Mouse (Mus musculus) ZHBTc4 (cell line): ENCODE results near the gene Cflar.
A peak's percentile ranks its signal among the peaks of the same experiment; 100 is the strongest.
"Not testable (repeated sequence)": the region's sequence is repeated elsewhere in the genome, so short reads cannot be mapped to it uniquely, and the experiment has no call there.

Source experiments
- DNase-seq: peaks from one replicate; pipeline ENCODE4 v3.0.0-alpha.2; 2011; ENCODE audit warnings: low read depth, low spot score

Gene Cflar

DNA sequence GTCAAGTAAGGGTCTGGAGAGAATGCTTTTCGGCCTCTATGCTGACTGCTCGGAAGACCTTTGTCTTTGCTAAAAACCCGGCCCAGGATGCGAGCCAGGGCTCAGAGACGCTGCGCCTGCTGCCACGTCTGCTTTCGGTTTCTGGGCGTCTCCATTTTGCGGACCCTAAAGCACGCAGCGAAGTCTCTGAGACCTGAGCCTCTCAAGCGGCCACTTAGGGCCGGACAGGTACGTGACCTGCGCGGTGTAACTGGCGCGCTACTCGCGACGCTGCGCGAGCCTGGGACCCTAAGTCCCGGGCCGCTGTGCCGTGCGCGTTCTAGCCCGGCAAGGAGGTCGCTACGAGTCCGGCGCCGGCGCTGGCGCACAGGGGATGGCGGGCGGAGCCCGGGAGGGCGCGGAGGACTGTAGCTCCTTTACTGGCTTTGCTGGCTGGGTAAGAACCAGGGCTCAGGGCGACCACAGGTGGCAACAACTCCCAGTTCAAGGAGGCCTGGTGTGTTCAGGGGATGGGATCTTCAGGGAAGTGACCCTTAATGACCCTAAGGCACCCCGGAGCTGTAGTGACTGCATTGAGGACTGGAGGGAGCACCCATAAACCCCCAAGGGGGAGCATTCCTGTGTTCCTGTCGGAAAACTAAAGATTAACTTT is at the start of gene Cflar:
Gene Cflar, plus strand, starts transcription at position 144 of the 652 bp plus-strand sequence.
- peak; percentile 77 for DNase-seq

DNA sequence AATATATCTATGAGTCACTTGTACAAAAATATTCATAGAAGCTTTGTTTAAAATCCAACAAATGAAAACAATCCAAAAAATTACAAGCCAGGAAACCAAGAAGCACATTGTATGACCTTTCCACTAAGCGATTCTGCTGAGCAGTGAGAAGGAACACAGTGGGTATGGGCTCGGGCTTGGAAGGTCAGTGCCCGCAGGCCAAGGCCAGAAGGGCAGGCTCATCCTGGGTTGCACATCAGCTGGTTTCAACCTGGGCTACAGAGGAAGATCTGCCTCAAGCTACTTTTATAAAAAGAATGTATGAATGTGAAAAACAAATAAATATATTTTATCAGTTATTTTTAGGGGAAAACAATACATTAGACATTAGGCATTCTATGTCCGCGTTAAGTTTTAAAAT is 48.6 kb upstream of the Cflar start:
- DNase-seq = not testable (repeated sequence)

DNA sequence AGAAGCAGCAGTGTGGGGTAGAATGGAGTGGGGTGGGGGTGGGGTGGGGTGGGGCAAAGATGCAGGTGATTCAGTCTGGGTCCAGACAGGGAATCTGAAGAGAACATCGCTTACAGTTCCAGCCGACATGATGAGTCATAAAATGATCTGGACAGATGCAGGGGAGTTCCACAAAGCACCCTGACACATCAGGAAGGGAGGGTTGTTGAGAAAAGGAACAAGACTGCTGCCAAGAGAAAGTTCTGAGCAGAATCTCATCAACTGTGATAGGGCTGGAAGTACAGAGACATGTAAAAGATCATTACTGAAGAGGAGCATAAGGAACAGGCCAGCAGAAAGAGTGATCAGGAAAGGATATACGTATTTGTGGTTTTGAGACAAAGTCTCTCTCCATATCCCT is 47.9 kb upstream of the Cflar start:
- DNase-seq = not testable (repeated sequence)

DNA sequence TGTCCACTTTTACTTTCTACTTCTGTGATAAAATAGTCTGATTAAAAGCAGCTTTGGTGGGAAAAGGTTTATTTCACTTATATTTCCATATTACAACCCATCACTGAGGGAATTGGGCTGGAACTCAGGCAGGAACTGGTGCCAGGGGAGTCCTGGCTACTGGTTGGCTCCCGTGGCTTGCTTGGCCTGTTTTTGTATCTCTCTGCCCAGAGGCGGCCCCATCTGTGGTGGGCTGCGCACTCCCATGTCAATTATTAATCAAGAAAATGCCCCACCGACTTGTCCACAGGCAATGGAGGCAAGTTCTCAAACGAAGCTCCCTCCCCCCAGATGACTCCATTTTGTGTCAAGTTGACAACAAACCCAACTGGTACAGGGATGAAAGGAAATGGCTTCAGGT is 43.1 kb upstream of the Cflar start:
- DNase-seq = no peak

DNA sequence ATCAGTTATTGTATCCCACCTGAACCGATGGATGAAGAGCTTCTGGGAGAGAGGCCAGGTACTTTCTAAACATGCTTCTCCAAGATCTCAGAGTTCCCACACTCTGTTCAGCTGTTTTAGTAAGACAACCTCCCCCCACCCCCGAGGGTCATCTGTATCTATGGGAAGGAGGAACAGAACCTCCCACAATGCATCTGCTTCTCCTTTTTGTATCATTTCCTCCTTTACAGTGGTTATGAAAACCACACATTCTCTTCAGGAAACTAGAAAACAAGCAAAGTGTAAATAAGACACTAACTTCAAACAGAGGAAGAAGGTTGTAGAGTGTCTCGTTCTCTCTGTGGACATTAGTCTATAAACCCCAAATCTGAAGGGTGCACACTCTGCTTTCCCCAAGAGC is 41.7 kb upstream of the Cflar start:
- DNase-seq = not testable (repeated sequence)

DNA sequence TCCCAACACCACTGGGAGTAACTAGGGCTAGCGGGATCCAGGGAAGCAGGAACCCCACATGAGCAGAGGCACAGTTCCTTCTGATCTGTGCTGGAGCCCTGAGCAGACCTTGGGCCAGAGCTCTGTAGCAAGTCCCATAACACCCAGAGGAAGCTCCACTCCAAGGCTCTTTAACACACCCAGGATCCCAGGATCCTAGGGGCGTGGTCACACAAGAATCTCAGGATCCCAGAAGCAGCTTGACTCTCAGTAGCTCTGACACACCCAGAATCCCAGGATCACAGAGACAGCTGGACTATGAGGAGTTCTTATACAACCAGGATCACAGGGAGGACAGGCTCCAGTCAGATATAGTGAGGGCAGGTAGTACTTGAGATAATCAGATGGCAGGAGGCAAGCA is 39.2 kb upstream of the Cflar start:
- DNase-seq = peak; percentile 78

DNA sequence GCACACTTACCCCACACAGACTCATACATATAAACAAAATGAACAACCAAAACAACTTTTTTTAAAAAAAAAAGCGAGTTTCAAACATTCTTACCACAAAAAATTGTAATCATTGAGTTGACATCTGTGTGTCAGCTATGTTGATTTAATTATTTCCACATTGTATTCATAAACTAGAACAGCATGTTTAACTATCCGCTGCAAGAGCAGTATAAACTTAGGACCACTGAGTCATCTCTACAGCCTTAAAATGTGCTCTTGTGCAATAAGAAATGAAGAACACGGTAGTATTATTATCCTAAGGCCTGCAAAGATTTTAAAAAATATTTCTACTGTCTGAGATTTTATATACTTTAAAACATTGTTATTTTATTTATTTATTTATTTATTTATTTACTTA is 36.3 kb upstream of the Cflar start:
- DNase-seq = no peak

DNA sequence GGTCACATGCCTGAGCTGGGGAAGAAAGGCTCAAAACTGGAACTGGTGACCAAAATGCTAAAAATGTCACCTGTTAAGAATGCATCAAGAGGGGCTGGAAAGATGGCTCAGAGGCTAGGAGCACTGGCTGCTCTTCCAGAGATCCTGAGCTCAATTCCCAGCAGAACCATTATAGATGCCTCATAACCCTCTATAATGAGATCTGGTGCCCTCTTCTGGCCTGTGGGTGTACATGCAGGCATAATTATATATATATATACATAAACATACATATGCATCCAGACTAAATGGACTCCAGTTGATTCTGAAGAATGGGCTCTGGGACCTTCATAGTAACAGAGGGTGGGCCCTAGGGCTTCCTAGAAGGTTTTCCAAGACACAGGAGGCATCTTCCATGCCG is 33.7 kb upstream of the Cflar start:
- peak; percentile 56 for DNase-seq

DNA sequence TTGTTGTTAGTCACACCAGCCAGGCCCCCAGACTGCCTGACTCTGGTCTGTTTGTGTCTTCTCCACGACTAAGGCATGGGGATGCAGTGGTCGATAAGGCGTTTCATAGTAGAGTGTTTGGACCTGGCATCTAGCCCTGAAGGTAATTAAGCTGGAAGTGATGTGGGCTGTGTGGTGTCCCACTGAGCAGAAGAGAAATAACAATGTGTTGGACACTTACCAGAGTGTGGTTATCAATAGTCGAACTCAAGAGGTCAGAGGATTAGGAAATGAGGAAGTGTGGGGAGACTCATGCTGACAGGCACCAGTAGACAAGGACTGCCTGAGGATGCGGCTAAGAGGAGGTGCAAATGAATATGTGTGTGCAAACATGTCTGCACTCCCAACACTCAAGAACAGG is 32.9 kb upstream of the Cflar start:
- not testable (repeated sequence) for DNase-seq

DNA sequence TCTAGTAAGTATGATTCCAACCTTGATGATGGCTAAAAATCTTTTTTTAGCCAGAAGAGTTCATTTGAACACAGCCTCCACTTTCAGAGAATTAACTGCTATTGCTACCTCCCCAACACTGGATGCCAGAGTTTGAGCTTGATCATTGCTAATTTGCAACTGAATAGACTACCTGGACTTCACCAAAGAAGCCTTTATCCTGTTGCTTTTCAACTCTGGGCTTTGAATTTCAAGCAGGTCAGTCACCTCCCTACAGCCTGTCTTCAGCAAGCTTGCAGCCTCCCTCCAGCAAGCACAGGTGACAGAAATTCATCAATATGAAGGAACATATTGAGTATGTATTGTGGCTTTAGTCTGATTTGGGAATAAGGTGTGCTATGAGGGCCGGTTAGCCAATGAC is 21.9 kb upstream of the Cflar start:
- DNase-seq = peak; percentile 81

DNA sequence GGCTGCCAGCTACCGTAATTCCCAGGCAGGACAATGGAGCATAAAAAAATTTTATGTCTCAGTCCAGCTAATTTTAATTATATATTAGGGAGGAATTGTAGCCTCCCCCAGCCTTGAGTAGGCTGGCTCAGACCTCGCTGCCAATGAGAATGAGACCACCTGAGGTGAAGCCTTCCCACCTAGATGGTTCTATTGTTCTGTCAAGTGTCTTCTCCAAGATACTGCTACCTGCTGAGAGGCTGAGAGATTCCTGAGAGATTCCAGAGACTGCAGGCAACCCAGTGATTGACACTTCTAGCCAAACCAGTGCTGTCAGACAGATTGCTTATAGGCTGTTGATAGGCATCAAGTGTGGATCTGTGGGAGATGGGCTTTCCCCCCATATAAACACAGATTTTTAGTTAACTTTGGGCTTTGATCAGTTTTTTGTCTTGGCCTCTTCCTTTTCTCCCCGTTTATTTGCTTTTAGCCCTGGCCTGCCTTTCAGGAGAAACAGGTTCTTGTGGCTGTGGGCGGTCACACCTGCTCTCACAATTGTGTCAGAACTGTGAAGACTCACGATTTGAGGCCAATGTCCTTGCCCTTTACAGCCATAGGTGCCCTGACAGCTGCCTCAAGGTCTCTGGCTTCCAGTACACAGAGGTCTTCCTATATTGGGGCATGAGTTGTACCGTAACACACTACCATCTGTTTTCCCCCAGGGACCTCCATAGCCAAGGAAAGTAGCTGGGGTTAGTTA is 21.1 kb upstream of the Cflar start:
- DNase-seq = peak; percentile 82

DNA sequence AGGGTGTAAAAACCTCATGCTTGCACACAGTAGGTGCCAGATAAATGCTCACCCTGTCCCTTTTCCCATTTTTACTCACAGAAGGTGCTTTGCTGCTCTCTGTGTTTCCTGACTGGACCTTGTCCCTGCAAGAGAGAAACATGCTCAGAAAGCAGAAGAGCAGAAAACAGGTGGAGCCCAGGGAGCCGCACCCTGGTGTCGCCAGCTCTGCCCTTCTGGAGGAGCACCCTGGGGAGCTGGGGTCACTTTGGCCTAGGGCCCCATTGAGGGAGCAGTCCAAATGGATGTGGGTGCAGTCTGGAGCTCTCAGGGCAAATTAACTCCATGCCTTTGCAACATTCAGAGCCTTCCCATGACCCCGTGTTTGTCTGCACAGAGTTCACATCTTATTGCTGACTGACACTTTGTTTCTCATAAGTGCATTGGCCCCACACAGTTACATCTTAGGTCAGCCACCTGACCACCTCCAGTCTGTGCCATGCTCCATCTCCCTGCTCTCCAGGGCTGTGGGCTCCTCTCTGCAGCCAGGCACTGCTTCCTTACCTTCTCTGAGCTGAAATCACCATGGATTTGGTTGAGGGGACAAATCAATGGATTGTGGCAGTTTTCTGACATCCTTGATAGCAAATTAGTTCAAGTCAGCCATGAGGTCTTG is 20.3 kb upstream of the Cflar start:
- DNase-seq = not testable (repeated sequence)

DNA sequence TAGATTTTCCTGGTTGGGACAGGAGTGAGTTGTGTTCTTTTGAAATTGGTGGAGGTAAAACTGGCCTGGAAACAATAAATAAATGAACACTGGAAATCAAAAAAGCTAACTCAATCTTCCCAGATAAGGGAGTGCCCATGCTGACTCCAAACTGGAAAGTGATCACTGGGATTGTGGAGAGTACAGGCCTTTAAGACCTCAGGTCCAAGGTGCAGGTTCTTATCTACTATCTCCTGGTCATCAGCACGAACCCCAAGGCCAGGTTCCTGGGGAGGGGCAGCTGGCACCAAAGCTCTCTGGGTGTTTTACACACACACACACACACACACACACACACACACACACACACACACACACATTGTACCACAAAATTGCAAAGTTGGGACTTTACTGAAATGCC is 19.6 kb upstream of the Cflar start:
- not testable (repeated sequence) for DNase-seq

DNA sequence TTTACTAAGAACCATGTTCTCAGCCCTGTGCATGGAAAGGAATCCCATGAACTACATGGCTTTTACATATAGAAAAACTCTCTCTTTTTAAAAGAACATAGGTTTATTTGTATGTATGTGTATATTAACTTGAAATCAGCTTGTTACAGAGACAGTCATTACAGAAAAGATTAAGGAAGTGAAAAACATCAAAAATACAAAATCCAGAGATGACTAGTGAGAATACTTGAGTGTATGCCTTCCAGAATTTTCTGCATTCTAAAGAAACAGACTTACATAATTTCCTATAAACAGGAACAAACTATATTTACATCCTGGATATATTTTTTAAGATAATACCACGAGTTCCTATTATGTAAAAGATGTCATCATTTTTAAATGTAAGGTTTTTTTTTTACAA is 17.6 kb upstream of the Cflar start:
- no peak for DNase-seq

DNA sequence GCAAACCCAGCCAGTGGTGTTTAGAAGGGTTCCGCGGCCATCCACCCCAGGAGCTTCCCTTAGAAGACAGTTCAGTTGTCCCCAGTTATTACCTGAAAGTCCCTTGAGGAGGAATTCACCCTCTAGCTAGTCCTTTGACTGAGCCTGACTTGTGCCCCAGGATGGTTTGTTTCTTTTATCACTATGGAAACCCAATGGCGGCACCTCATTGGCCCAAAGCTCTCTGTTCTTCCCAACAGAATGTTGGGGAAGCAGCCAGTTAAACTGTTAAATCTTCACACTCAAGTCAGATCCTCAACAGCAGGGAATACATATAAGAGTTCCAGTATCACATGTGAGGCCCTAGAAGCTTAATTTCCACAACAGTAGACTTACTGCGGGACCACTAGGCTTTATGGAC is 15.5 kb upstream of the Cflar start, which contains the start of gene Als2cr12:
Gene Als2cr12, minus strand, starts transcription at position 180 of the 400 bp plus-strand sequence.
- peak; percentile 26 for DNase-seq

DNA sequence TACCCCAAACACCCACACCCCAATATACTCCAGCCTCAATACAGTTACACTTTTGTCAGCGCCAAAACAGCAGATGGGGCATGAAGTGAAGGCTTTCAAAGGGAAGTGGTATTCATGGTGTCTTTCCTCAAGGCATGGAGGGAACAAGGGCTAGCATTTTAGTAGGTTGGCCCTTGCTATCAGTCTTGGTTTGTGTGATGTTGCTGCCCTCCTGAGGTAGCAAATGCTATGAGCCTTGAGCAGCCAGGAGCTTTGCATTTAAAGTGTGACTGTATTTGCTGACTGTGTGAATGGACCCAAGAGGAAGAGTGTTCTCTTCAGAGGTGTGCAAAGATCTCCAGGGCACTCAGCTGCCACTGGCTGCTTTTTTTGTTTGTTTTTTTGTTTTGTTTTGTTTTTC is 13.7 kb upstream of the Cflar start:
- peak; percentile 74 for DNase-seq

DNA sequence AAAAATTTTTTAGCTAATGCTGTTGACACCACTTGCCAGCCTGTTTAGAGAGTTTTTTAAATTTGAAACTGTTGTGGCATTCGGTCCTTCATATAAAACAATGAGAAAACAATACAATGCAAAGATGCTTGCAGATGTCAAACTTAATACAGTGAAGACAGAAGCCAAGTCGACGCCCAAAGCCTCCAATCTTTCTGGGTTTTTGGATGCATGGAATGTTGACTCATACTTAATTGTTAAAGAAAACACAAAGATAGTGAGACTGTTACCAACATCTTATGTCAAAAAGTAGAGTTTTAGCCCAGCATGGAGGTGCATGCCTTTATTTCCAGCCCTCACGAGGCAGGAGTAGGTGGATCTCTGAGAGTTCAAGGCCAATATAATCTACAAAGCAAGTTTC is 12.5 kb upstream of the Cflar start:
- DNase-seq = no peak

DNA sequence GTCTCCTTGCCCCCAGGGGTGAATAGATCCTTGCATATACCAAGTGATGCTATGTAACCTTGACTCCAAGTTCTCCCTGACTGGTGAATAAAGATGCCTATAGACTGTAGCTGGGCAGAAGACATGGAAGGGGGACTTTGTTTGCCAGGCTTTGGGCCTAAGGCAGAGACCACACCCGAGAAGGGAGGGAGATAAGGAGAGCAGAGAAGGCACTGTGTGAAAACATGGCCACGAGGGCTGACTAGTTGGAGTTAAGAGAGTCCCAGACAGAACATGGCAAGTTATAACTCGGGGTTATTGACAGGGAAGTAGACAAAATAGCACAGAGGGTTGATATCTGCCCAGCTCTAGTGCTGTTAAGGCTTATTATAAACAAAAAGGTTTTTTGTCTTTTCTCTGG is 11.3 kb upstream of the Cflar start:
- DNase-seq = no peak

DNA sequence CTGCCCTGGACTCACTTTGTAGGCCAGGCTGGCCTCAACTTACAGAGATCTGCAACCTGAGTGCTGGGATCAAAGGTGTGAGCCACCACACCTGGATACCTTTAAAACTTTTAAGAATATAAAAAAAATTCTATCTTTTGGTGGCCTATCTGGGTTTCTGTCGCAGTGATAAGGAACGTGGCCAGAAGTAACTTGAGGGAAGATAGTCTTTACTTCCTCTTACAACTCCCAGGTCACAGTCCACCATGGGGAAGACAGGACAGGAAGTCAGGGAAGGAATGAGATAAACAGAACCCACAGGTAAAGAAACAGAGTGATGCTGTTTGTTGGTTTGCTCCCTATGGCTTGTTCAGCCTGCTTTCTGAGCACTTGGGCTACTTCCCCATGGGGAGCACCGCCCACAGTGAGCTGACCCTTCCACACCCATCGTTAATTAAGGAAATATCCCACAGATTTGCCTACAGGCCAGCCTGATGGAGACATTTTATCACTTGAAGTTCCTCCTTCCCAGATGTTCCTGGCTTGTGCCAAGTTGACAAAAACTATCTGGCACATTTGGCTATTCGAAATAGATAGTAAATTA is 10.6 kb upstream of the Cflar start:
- not testable (repeated sequence) for DNase-seq

DNA sequence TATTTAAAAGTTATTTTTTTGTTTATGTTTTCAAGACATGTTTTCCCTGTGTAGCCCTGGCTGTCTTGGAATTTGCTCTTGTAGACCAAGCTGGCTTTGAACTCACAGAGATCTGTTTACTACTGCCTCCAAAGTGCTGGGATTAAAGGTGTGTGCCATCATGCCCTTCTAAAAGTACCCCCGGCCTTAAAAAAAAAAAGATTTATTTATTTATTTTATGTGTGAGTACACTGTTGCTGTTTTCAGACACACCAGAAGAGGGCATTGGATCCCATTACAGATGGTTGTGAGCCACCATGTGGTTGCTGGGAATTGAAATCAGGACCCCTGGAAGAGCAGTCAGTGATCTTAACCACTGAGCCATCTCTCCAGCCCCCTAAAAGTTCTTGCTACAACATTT is 1.3 kb upstream of the Cflar start:
- not testable (repeated sequence) for DNase-seq

DNA sequence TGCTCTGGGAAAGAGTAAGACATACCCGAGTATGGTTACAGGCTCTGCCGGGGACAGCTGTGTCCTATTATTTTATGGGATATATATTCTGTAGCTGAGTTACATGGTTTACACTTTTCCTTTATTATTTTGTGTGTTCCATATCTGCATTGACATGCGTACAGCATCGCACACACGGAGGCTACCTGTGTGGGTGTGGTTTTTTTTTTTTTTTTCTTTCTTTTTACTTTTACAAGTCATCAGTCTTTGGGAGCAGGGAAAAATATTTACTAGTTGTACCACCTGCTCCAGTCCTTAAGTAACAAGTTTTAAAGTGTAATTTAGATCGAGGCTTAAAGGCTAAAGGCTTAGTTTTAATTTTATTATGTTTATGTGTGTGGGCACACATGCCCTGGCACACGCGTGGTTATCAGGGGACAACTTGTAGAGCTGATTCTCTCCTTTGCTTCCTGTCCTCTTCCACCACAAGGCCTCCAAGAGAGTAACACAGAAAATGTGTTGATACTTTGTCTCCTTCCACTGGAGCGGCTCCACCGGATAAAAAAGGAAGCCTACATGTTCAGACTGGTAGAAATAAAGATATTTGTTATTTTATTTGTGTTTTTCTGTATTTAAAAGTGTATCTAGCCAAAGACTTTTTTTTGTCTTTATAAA is 470 bp upstream of the Cflar start:
- no peak for DNase-seq
